Mouse (Mus musculus) retina, postnatal 1 day (tissue): ENCODE results near the gene Agbl1.
"Not testable (repeated sequence)": the region's sequence is repeated elsewhere in the genome, so short reads cannot be mapped to it uniquely, and the experiment has no call there.

ENCODE experiments used
- DNase-seq: peaks from one replicate; pipeline ENCODE4 v3.0.0-alpha.2; 2012

Gene Agbl1

GRCm38 (mm10) chr7:76229311-76229937, at the start of gene Agbl1:
Agbl1 (plus strand) TSS chr7:76229887.
- DNase-seq = no peak

- DNase-seq = peak; percentile 57
These were observed 44.6 kb upstream of the Agbl1 start for GRCm38 (mm10) chr7:76185005-76185658.

GRCm38 (mm10) chr7:76185681-76186121, 44.0 kb upstream of the Agbl1 start:
- DNase-seq = peak; percentile 5

- DNase-seq = no peak
These were observed 11.1 kb upstream of the Agbl1 start for GRCm38 (mm10) chr7:76218546-76218945.

GRCm38 (mm10) chr7:76219797-76220469, 9.8 kb upstream of the Agbl1 start:
- DNase-seq = no peak

GRCm38 (mm10) chr7:76222691-76223090, 7.0 kb upstream of the Agbl1 start:
- DNase-seq = no peak

- no peak for DNase-seq
These were observed 806 bp upstream of the Agbl1 start for GRCm38 (mm10) chr7:76228881-76229280.

- DNase-seq = no peak
These were observed 4.6 kb downstream of the Agbl1 start for GRCm38 (mm10) chr7:76234321-76234720.

- no peak for DNase-seq
These were observed 7.8 kb downstream of the Agbl1 start for GRCm38 (mm10) chr7:76237497-76237896.

- not testable (repeated sequence) for DNase-seq
These were observed 15.2 kb downstream of the Agbl1 start for GRCm38 (mm10) chr7:76244839-76245238.

- no peak for DNase-seq
These were observed 45.4 kb downstream of the Agbl1 start for GRCm38 (mm10) chr7:76275061-76275460.

GRCm38 (mm10) chr7:76282831-76283230, 53.1 kb downstream of the Agbl1 start:
- DNase-seq = peak; percentile 2

- DNase-seq = no peak
These were observed 57.8 kb downstream of the Agbl1 start for GRCm38 (mm10) chr7:76287531-76287930.

GRCm38 (mm10) chr7:76321866-76322553, 92.3 kb downstream of the Agbl1 start:
- DNase-seq = no peak

- DNase-seq = no peak
These were observed 96.4 kb downstream of the Agbl1 start for GRCm38 (mm10) chr7:76326091-76326490.

- no peak for DNase-seq
These were observed 109.6 kb downstream of the Agbl1 start for GRCm38 (mm10) chr7:76339308-76339707.

GRCm38 (mm10) chr7:76341601-76342000, 111.9 kb downstream of the Agbl1 start:
- DNase-seq = no peak

GRCm38 (mm10) chr7:76353469-76353868, 123.8 kb downstream of the Agbl1 start:
- DNase-seq = peak; percentile 16

- peak; percentile 72 for DNase-seq
These were observed 124.8 kb downstream of the Agbl1 start for GRCm38 (mm10) chr7:76354510-76354909.

GRCm38 (mm10) chr7:76371269-76371668, 141.6 kb downstream of the Agbl1 start:
- DNase-seq = no peak

- DNase-seq = no peak
These were observed 149.8 kb downstream of the Agbl1 start for GRCm38 (mm10) chr7:76379493-76379892.

GRCm38 (mm10) chr7:76381986-76382385, 152.3 kb downstream of the Agbl1 start:
- no peak for DNase-seq

GRCm38 (mm10) chr7:76389240-76389639, 159.6 kb downstream of the Agbl1 start:
- DNase-seq = no peak
